Mouse (Mus musculus): Measurements from ENCODE around the gene Tprn. TPM values are rescaled to one million over a fixed set of nuclear protein-coding genes. Genes with fewer than 3 reads are reported as not detected.
A peak's percentile ranks its signal among the peaks of the same experiment; 100 is the strongest.

Tprn gene
- polyA plus RNA-seq, 1 experiment: 9.5 TPM

DNA sequence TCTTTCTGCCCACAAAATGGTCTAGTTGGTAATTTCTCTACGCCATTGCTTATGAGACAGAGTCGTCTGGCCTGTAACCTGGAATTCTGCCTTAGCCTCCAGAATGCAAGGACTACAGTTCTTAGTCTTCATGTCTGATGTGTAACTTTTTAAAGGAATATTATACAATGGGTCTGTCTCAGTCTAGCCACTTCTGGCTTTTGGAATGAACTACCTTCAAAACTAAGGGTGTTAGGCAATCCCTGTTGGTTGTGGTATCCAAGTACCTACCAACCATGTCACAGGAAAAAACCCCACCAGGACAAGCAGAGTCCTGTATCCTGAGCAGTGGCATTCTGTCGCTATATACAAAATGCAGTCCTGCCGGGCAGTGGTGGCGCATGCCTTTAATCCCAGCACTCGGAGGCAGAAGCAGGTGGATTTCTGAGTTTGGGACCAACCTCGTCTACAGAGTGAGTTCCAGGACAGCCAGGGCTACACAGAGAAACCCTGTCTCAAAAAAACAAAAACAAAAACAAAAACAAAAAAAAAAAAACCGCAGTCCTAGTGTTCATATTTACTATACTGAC is 36.5 kb upstream of the Tprn start:
- Histone ChIP-seq H3K27ac (ENCODE audit: insufficient read depth, low read length) (peak overlapping the region; percentile 98), H3K4me3 (ENCODE audit: insufficient read depth, low read length) (no peak overlapping the region; the same call in 1 of the 2 replicates), H3K4me1 (ENCODE audit: control insufficient read depth, insufficient read depth, low read length) (peaks cover 3% of the 10 kb centered on the region; the same call in 1 of the 2 replicates)
- TF ChIP-seq POLR2A (IDR thresholded peaks at IDR 0.05; ENCODE audit: low read depth, low read length): 0 out of 2 replicates have a peak, but pooled peaks have one; percentile 17
- TF ChIP-seq CTCF (IDR thresholded peaks at IDR 0.05; ENCODE audit: borderline replicate concordance, insufficient read depth, low read length): no peak

DNA sequence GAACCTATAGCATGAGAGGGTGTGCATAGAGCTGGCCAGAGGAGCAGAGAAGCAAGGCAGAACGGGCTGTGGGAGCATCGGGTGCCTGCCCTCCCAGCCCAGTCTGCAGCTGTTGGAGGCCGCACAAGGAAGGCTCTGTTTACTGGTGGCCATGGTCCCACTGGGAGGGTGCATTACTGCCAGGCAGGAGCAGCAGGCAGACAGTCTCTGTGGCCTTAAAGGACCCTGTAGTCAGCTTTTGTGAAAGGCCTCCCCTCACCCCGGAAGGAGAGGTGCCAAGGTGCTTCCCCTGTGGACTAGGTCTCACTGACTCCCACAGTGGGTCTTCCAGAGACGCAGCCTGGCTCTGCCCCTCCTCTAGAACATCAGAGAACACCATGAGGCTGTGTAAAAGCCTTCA is 35.6 kb upstream of the Tprn start:
- H3K4me1 ChIP-seq (ENCODE audit: control insufficient read depth, insufficient read depth, low read length): peaks cover 3% of the 10 kb centered on the region; the same call in 1 of the 2 replicates
- no peak overlapping the region for H3K4me3 ChIP-seq (ENCODE audit: insufficient read depth, low read length)
- TF ChIP-seq POLR2A (IDR thresholded peaks at IDR 0.05; ENCODE audit: low read depth, low read length) (no peak), CTCF (IDR thresholded peaks at IDR 0.05; ENCODE audit: borderline replicate concordance, insufficient read depth, low read length) (no peak)
- H3K27ac ChIP-seq (ENCODE audit: insufficient read depth, low read length): no peak overlapping the region

DNA sequence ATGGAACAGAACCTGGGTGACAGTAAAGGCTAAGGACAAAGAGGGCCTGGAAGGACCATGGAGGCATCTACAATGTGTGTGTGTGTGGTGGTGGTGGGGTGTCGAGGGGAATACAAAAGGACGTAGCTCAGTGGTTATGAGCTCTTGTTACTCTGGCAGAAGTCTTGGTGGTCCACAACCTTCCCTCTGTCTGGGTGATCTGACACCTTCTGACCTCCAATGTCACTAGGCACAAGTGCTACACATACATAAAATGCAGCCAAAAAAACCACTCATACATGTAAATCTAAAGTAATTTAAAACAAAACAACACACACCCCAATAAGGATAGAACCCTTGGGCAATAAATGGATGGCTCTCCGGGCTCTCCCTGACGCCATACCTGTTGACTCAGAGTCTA is 35.0 kb upstream of the Tprn start:
- Histone ChIP-seq H3K27ac (ENCODE audit: insufficient read depth, low read length) (no peak overlapping the region), H3K4me1 (ENCODE audit: control insufficient read depth, insufficient read depth, low read length) (peaks cover 3% of the 10 kb centered on the region; the same call in 1 of the 2 replicates)
- TF ChIP-seq CTCF (IDR thresholded peaks at IDR 0.05; ENCODE audit: borderline replicate concordance, insufficient read depth, low read length): no peak
- no peak for TF ChIP-seq POLR2A (IDR thresholded peaks at IDR 0.05; ENCODE audit: low read depth, low read length)

GRCm38 (mm10) chr2:25228431-25228889 is 34.0 kb upstream of the Tprn start:
- Histone ChIP-seq H3K27ac (ENCODE audit: insufficient read depth, low read length) (no peak overlapping the region), H3K4me3 (ENCODE audit: insufficient read depth, low read length) (no peak overlapping the region), H3K4me1 (ENCODE audit: control insufficient read depth, insufficient read depth, low read length) (peaks cover 3% of the 10 kb centered on the region; the same call in 1 of the 2 replicates)
- no peak for TF ChIP-seq POLR2A (IDR thresholded peaks at IDR 0.05; ENCODE audit: low read depth, low read length)
- TF ChIP-seq CTCF (IDR thresholded peaks at IDR 0.05; ENCODE audit: borderline replicate concordance, insufficient read depth, low read length): peak; percentile 90

More for the DNA sequence above, 35.0 kb upstream of the Tprn start:
- no peak overlapping the region for H3K4me3 ChIP-seq (ENCODE audit: insufficient read depth, low read length)

DNA sequence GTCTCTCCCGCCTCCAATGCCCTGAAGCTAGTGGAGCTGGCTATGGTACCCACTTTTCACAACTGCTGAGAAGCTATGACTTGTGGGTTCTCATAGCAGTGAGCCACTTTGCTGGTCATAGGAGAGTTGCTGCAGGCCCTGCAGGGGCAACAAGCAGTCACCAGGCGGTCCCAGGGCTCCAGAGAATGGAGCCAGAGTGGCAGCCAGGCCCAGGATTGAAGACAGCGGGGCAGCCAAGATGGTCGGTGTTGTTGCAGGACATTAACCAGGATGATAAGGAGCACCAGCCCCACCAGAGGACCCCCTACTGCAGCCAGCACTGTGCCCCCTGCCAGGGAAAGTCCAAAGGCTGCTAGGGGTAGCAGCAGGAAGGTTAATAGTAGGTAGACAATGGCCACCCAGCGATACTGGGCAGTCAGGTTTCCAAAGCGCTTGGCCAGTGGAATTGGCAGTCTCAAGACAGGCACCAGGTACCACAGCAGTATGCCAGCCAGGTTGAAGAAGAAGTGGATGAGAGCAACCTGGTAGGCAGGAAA is 33.4 kb upstream of the Tprn start:
- Histone ChIP-seq H3K4me1 (ENCODE audit: control insufficient read depth, insufficient read depth, low read length) (peaks cover 3% of the 10 kb centered on the region; the same call in 1 of the 2 replicates), H3K27ac (ENCODE audit: insufficient read depth, low read length) (no peak overlapping the region), H3K4me3 (ENCODE audit: insufficient read depth, low read length) (no peak overlapping the region)
- no peak for TF ChIP-seq CTCF (IDR thresholded peaks at IDR 0.05; ENCODE audit: borderline replicate concordance, insufficient read depth, low read length)
- TF ChIP-seq POLR2A (IDR thresholded peaks at IDR 0.05; ENCODE audit: low read depth, low read length): no peak

GRCm38 (mm10) chr2:25229582-25229981 is 32.8 kb upstream of the Tprn start:
- no peak overlapping the region for H3K27ac ChIP-seq (ENCODE audit: insufficient read depth, low read length)
- peaks cover 3% of the 10 kb centered on the region; the same call in 1 of the 2 replicates for H3K4me1 ChIP-seq (ENCODE audit: control insufficient read depth, insufficient read depth, low read length)
- H3K4me3 ChIP-seq (ENCODE audit: insufficient read depth, low read length): no peak overlapping the region
- TF ChIP-seq POLR2A (IDR thresholded peaks at IDR 0.05; ENCODE audit: low read depth, low read length) (no peak), CTCF (IDR thresholded peaks at IDR 0.05; ENCODE audit: borderline replicate concordance, insufficient read depth, low read length) (no peak)

DNA sequence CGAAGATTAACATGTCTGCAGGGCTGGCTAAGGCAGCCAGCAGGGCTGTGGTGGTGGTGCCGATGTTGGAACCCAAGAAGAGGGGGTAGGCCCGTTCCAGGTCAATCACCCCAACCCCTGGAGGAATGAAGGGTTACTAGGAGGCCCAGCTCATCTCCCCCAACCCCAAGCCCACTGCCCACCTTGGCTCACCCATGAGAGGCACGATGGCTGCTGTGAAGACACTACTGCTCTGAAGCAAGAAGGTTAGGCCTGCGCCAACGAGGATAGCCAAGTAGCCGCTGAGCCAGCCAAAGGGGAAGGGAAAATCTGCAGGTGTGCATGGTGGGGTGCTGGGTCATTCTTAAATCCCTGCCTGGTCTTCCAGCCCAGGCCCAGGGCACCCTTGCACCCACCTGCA is 31.8 kb upstream of the Tprn start:
- Histone ChIP-seq H3K4me1 (ENCODE audit: control insufficient read depth, insufficient read depth, low read length) (peaks cover 2% of the 10 kb centered on the region; the same call in 1 of the 2 replicates), H3K4me3 (ENCODE audit: insufficient read depth, low read length) (no peak overlapping the region), H3K27ac (ENCODE audit: insufficient read depth, low read length) (no peak overlapping the region)
- TF ChIP-seq POLR2A (IDR thresholded peaks at IDR 0.05; ENCODE audit: low read depth, low read length): no peak
- no peak for TF ChIP-seq CTCF (IDR thresholded peaks at IDR 0.05; ENCODE audit: borderline replicate concordance, insufficient read depth, low read length)

GRCm38 (mm10) chr2:25231038-25231437 is 31.4 kb upstream of the Tprn start:
- TF ChIP-seq CTCF (IDR thresholded peaks at IDR 0.05; ENCODE audit: borderline replicate concordance, insufficient read depth, low read length) (no peak), POLR2A (IDR thresholded peaks at IDR 0.05; ENCODE audit: low read depth, low read length) (no peak)
- no peaks in the 10 kb centered on the region for H3K4me1 ChIP-seq (ENCODE audit: control insufficient read depth, insufficient read depth, low read length)
- no peak overlapping the region for H3K4me3 ChIP-seq (ENCODE audit: insufficient read depth, low read length)
- H3K27ac ChIP-seq (ENCODE audit: insufficient read depth, low read length): no peak overlapping the region

- H3K27ac ChIP-seq (ENCODE audit: insufficient read depth, low read length): no peak overlapping the region
- H3K4me1 ChIP-seq (ENCODE audit: control insufficient read depth, insufficient read depth, low read length): 0 out of 2 replicates have a peak, but pooled peaks cover 3% of the 10 kb centered on the region
- H3K4me3 ChIP-seq (ENCODE audit: insufficient read depth, low read length): no peak overlapping the region
- TF ChIP-seq CTCF (IDR thresholded peaks at IDR 0.05; ENCODE audit: borderline replicate concordance, insufficient read depth, low read length) (no peak), POLR2A (IDR thresholded peaks at IDR 0.05; ENCODE audit: low read depth, low read length) (no peak)
Observed at GRCm38 (mm10) chr2:25233421-25233820, 29.0 kb upstream of the Tprn start.

DNA sequence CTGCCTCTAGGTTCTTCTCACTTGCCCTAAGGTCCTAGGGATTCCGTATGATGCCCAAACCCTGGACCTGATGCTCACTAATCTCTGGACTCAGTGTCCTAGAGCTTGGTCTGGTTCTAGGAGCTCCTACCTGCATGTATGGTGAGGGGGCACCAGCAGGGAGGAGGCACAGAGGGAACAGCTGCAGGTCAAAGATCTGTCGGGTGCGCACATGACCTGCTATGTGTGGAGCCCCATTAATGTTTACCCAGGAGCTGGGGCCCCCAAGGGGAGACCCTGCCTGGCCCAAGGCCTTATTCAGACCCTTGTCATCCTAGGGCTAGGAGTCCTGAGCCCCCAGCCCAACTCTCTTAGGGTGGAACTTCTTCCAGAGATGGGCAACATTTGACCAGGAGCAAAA is 28.4 kb upstream of the Tprn start, which contains the start of gene Slc34a3:
Gene Slc34a3, minus strand, starts transcription at position 315 of the 400 bp plus-strand sequence.
- Histone ChIP-seq H3K4me1 (ENCODE audit: control insufficient read depth, insufficient read depth, low read length) (0 out of 2 replicates have a peak, but pooled peaks cover 3% of the 10 kb centered on the region), H3K4me3 (ENCODE audit: insufficient read depth, low read length) (no peak within 1 kb of the TSS), H3K27ac (ENCODE audit: insufficient read depth, low read length) (no peak within 1 kb of the TSS)
- TF ChIP-seq CTCF (IDR thresholded peaks at IDR 0.05; ENCODE audit: borderline replicate concordance, insufficient read depth, low read length): no peak
- no peak for TF ChIP-seq POLR2A (IDR thresholded peaks at IDR 0.05; ENCODE audit: low read depth, low read length)
